Mouse (Mus musculus) stomach, postnatal 0 days (tissue): ENCODE measurements at regions not wholly inside any gene's neighbourhood (a gene's known extent, or its start where the extent isn't known, plus 50 kb on each side); places are given as distances from the start of the nearest gene placed in this dataset.

Source experiments
- CTCF ChIP-seq: IDR thresholded peaks from 2 replicates; pipeline ENCODE4 v1.5.1; 2016; ENCODE audit warnings: antibody characterized with exemption, low read depth, mild to moderate bottlenecking, moderate library complexity
- EP300 ChIP-seq: optimal IDR thresholded peaks from 2 replicates; pipeline ENCODE3; 2016; ENCODE audit warnings: antibody characterized with exemption

DNA sequence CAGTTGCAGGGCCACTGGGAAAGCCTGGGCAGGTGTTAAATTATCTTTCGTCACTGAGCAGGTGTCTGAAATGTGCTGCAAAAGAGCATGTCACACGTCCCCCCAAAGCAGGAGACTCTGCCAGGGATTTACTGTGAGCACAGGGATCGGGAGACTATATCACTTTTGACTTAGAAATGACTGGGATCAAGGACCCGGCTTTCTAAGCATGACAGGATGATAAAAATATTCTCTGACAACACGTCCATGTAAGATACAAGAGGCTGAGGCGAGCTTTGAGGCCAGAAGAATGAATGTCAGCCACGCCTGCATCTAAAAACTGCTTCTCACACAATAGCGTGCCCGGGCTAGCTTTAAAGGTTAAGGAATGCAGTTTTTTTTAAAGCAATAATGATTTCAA lies 246.1 kb upstream of the Cdh5 start:
- no peak for TF ChIP-seq CTCF
- TF ChIP-seq EP300, result no peak
